Mouse (Mus musculus) gonadal fat pad, adult 2 months (tissue): ENCODE results near the gene Mgp. TPM values are rescaled to one million over a fixed set of nuclear protein-coding genes. Genes with fewer than 3 reads are reported as not detected.
A peak's percentile ranks its signal among the peaks of the same experiment; 100 is the strongest.
"Not testable (repeated sequence)": the region's sequence is repeated elsewhere in the genome, so short reads cannot be mapped to it uniquely, and the experiment has no call there.

ENCODE experiments used
- DNase-seq: peaks from one replicate; pipeline ENCODE4 v3.0.0-alpha.2; 2012; ENCODE audit warnings: low read depth
- polyA plus RNA-seq: library from polyadenylated mRNA; depleted of rRNA; stranded (reverse); fragments of >200 nt; gene quantifications from 2 replicates; pipeline ENCODE4 v1.2.3, GENCODE M21; 2012

Mgp gene
- polyA plus RNA-seq, 1 experiment, result 1,037 TPM

DNA sequence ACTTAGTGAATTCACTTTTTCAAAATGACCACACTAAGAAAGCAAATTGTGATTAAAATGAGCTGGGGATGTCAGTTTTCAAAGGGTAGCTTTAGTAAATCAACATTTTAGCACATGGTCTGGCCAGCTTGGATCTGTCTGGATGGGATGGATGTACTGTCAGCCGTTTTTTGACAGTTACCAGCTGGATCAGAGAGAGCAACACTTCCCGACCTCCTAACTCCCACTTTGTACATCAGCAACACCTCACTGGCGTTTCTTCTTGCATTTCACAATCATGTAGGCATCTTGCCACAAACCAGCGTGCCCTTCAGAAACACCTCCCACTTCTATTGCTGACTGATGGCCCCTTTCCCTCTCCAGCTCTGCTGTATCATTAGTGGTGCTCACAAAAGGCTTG lies 22.6 kb upstream of the Mgp start:
- DNase-seq, result no peak

DNA sequence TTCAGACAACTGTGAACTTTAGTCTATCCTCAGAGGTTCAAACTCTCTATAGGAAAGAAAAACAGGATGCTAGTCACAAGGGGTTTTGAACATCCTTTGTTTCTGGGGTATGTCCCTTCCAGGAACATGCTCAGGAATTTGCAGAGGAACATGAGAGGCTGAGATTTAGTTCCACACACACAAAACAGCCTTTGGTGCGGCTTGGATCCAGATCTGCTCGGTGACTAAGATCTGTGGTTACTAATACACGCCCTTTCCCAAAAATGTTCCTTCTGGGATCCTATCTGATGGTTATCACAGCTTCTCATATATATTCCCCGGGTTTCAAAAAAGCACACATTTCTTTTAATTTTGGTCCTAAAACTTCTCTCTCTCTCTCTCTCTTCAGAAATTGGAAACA lies 22.2 kb upstream of the Mgp start:
- no peak for DNase-seq

DNA sequence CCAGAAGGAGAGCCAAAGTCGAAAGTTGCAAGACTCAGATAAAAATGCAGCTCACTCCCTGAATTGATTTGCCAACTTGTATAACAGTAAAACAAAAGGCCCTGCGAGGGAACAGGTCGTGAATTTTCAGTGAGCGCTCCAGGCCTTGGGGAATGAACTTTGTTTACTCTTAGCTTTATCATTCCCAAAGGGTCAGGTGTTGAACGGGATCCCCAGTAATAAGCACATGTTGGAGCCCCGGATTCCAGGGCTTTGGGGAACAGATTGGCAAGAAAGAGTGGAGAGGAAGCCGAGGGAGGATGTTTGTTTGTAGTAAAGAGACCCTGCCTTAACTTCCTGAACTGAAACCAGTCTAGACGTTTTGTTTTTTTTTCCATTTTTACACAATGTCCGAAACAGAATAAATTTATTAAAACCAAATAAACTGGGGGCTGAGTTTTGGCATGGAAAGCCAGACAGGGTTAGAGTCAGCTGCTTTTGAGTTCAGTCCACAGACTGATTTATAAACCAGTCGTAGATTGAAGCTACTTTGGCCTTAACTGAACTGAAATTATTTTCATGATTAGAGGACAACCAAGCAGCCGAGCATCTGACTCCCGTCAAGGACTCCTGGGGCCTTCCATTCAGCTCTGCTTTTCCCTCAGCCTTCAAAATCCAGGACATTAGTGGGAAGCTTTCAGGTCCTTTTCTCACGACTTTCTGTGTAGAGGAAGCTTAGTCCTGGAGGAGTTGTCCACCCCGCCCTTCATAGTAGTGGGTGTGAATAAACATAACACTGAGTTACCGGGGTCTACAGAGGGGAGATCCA lies 19.1 kb upstream of the Mgp start:
- DNase-seq, result no peak

DNA sequence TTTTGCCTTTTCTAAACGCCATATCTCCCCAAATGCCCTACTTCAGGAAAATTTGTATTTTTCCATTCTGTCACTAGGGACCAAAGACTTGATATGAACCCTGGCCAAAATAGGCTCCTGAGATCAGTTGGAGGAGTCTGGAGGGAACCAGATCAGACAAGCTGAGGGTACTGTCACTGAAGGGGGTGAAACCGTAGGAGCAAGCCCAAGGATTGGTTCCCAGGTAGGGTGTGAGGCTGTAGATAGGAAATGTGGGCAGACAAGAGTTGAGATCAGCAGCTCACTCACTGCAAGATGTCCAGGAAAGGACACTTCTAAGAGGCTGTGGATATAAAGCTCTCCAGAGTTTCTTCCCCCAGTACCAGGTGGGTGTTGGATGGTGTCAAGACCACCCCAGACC lies 16.4 kb upstream of the Mgp start:
- DNase-seq, result no peak

DNA sequence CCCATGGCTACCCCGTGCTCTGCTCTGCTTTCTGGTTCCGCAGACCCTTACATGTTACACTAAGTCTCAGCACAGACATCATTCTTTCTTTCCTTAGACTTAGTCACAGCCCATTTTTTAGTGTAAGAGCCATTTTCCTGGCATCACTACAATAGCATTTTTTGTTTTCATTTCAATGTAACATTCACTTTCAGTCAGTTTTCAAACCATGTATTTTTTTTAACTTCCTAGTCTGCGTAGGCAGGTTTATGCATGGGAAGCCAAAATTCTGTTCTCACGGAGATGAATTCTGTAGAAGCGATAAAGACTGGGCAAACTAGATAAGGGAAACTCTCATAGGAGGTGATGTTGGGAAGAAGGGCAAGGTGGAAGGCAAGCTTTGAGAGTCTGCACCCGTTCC lies 13.9 kb upstream of the Mgp start:
- no peak for DNase-seq

DNA sequence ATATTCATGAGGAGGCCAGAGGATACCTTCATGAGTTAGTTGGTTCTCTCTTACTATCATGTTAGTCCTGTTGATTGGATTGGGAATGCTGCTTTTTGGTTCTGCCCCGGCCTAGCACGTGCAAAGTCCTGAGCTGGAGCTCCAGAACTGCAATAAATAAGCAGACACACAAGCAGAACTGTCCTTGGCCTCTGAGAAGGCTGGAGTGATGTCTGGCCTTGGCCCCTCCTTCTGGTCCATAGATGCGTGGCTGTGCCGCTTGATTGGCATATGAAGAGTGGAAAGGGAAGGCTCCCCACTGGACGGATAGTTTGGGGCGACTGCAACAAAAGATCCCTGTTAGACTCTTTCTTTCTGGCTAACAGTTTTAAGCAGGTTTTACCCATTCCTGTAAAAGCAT lies 13.4 kb upstream of the Mgp start:
- no peak for DNase-seq

DNA sequence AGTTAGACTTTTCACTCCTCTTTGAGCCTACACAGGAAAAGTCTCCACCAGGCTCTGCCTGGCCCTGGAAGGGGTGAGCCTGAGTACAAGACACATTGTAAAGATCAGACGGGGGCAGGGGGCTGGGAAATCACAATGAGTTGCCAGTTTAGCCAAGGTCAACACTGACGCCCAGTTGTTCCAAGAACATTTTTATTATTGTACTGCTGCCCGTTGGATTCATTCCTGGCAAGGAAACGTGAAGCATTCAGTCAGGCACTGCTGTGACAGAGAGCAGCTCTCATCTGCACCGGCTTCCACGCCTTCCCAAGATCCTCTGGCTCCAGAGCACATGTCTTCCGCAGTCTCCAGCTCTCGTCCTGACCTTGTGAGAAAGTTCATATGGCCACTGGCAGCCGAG lies 12.2 kb upstream of the Mgp start:
- DNase-seq, result no peak

DNA sequence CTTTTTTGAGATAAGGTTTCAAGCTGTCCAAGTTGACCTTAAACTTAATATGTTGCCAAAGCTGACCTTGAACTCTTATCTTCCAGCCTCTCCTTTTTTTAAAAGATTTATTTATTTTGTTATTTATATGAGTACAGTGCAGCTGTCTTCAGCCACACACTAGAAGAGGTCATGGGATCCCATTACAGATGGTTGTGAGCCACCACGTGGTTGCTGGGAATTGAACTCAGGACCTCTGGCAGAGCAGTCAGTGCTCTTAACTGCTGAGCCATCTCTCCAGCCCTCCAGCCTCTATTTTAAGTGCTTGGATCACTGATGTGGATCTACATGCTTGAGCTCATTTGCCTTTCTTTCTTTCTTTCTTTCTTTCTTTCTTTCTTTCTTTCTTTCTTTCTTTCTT lies 9.1 kb upstream of the Mgp start:
- not testable (repeated sequence) for DNase-seq

DNA sequence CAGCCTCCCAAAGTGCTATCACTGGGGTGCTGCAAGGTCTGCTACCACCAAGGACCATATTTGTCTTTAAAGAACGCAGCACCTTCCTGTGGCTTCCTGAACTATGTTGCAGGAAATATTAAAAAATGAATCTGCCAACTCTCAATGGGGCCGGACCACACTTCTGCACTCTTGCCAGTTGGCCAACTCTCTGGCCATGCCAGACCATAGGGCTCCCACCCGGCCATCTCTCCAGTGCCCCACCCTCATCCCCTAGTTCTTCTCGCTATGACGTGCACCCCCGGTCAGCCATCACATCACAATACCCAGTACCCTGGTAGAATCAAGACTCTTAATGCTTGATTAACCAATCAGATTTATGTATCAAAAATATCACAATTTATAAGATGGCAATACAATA lies 8.3 kb upstream of the Mgp start:
- no peak for DNase-seq

DNA sequence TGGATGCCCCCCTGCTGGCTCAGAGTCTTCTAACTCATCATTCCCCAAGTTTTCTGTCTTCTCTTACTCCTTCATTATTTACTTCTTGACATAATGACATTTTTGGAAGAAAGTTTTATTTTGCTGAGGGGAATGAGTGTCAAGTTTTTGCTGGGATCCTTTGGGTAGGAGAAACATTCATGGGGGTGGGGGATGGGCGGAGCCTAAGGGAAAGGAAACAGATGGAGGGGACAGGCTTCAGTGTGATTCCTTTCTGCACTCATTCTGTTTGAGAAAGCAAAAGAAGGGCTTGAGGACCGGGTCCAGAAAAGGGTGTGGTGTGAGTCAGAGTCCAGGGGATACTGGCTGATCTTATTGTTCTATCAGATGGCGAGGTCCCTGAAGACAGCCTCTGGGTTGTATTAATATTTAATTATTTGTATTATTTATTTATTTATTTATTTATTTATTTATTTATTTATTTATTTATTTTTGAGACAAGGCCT lies 7.8 kb upstream of the Mgp start:
- DNase-seq, result no peak

DNA sequence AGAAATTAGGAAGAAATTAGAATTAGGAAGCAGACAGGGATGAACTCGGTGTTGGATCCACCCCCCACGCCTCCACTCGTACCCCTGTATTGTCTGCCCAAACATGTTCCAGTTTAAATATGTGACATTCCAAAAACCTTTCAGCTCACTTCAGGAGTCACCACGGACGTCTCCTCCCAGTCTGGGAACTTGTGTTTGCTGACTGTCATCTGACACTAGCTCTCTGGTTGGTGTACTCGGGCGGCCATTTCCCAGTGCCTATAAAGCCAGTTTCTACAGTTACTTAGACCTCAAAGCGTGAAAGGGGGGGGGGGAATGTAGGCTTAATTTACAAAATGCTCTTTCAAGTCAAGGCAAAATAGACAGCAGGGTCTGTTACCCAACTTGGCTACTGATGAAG lies 6.1 kb upstream of the Mgp start:
- no peak for DNase-seq

DNA sequence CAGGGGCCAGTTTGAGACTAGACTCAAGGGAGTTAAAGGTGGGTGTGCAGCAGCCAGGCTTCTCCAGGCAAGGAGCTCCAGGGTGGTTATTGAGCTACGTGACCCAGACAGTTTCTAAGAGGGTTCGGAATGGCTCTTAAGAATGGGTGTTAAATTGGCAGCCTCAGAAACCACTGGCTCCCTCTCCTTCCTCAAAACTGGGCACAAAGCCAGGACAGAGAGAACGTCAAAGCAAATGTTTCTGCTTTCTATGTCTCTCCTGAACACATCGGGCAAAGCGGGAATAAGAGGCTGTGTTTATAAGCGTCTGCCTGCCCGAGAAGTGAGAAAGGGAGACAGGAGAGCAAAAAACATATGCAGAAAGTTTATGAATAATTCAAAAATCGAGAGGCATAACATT lies 1.0 kb downstream of the Mgp start:
- DNase-seq, result no peak

DNA sequence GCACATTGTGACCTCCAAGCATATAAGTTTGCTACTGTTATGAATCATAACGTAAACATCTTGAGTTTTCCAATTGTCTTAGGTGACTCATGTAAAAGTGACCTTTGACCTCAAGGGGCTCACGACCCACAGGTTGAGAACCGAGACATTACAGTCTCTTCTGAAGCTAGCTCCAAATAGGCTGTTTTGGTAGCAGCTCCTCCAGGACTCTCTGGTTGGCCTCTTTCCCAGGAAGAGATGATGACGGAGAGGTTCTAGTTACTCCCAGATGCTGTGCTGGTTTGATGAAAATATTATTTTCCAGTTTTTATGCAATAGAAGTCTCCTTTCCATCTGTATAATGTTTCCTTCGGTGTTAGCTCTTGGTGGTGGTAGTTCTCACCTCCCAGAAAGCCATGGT lies 6.7 kb downstream of the Mgp start:
- no peak for DNase-seq

DNA sequence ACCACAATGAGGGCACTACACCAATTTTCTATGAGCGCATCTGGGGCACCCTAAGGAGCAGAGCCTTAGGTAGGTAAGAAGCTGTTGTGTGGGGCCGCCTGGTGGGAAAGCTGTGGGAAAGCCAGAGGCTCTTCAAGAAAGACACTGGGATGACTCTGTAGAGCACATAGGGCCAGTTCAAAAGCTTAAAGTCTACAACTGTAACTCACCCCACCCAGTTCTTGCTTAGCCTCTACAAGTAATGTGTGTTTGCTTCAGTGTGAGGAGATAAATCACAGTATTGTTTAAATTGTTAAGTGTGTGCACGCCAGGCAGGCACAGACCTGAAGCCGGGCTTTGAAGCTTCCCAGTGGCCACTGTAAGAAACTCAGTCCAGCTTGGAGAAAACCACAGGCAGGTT lies 9.5 kb downstream of the Mgp start:
- DNase-seq, result no peak

DNA sequence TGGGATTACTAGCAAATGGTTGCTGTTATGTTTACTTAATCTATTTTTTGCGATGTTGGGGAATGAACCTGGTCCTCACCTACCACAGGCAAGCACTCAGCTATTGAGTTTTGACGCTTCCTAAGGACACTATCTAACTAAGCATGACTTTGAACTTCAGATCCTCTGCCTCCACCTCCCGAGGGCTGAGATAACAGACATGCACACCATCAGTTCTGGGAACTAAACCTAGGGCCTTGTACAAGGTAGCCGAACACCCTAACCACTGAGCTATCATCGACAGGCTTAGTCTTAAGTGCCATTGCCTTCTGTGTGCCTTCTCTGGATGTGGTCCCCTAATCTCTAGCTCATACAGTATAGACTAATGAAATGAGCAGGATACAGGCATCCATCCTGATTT lies 10.3 kb downstream of the Mgp start:
- no peak for DNase-seq

DNA sequence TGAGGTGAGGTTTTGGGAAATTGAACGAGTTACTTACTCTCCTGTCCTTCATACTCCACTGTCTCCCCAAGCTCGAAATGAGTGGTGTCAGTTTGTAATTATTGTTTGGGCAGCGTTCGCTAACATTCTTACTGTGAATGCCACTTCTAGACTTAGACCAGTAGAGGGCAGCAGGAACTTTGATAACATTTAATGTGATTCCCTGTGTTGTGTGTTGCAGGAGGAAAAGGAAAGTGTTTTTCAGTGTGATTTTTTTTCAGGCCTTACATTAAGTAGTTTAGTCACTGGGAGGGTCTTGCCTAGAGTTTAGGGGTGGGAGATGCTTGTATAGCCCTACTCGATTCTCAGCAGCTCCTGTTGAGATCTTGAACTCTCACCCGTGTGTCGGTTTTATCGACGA lies 14.6 kb downstream of the Mgp start:
- DNase-seq, result no peak

DNA sequence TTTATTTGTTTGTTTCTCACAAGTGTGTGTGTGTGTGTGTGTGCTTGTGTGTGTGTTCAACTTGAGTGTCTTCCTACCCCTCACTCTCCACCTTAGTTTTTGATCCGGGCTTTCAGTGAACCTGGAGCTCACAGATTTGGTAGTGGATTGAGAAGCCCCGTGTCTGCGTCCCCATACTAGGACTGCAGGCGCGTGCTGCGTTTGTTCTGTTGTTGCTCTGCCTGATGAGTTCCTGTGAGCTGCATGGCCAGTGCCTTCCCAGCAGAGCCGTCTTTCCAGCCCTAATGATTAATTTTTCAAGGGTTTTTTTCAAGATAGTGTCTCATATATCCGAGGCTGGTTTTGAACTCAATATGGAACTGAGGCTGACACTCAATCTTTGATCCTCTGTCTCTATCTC lies 17.2 kb downstream of the Mgp start:
- no peak for DNase-seq

DNA sequence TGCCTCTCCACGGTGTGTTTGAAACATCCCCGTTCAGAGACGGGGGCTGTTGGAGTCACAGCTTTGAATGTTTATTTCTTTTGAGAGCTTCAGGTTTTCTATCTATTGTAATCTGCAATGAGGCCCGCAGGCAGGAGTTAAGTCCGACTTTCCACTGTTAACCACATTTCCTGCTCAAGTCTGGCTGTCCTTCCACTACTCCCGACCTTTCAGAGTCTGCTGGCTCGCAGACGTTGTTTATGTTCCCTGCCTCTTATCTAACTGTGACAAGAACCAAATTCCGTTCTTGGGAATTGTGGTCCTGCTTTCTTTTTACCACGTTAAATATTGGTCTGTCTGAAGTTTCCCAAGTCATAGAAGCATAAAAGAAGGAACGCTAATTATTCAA lies 17.8 kb downstream of the Mgp start:
- no peak for DNase-seq

DNA sequence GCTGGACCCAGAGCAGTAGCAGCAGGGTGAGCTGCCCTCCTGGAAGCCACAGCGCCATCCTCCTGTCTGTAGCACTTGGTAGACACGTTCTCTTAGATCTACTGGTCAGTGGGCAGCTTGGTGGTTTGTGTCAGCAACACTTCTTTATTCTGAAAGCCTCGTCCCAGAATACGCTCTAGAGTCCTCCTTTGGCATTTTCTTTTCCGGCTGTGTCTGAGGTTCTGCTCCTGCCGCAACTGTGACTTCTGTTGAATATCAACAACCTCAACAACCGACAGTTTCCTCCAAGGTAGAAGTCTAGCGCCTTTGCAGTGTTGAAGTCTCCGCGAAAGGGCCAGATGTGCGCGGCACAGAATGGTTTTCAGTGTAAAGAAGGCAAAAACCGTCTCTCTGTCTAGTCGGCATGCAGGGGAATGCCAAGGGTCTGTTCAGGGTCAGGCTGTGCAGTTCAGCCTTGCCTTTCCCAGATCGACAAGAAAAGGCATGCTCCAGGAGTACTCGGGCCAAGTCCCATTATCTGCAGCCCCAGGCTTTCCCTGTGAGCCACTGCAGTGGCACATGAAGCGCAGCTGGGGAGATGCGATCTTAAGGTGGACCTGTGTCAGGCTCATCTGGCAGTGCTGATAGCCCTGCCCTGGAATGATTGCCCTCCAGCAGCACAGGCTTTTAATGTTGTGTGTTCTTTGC lies 18.3 kb downstream of the Mgp start, which contains the start of gene Art4:
TSS of gene Art4 (minus strand) at position 548 of the 687 bp plus-strand sequence.
- no peak for DNase-seq

DNA sequence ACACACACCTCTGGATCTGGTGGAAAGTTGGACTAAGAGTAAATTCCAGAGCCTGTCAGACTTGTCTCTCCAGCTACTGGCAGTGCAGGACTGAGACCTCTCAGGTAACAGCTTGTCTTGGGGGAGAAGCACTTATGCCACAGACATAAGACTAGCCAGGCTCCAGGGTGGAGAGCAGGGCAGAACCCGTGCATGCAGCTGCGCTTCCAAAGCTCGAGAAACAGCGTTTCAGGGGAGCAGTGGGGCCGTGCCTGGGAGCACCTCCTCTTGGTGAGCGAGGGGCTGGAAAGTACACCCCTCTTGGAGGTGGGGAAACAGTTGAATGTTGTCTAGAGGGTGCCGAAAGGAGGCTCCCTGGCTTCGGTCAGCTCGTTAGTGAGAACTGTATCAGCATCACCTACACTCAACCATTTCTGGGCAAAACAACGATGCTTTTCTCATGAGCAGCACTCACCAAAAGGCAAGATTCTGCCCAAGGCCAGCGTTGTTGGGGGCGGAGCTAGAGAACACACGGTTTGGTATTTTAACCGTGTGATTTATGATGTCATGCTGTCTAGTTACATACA lies 19.5 kb downstream of the Mgp start:
- peak; percentile 70 for DNase-seq

DNA sequence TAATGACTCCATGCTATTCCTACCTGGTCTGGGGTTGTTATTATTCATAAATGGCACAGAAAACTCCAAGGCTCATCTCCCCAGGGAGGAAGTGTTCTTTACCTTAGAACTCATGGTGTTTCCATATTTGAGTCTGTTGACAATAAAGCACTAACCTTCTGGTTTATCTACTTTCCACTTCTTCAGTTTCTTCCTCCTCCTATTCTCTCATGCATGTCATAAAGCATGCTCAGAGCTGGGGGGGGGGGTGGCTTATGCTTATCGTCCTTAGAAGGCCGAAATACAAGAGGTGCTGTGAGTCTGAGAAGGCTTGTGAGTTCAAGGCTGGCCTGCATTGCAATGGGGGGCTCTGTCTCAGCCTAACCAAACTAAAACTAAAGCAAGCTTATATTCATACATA lies 20.4 kb downstream of the Mgp start:
- DNase-seq, result no peak

DNA sequence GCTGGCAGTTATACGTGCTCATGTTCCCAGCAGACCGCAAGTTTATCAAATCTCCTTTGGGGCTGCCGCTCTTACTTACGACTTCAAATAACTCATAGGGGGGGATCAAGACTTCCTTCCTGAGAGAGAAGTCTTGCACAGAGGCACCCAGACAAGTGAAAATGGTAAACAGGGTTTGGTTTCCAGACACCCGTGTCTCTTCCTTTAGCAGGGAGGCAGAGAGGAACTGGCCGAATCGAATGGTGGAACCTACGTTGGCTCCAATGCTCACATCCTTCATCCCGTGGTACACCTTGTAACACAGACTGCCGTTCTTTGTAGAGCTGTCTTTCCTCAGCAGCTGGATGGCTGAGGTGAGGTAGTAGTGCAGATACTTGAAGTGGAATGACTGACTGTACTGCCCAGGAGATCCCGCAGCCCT lies 21.3 kb downstream of the Mgp start:
- DNase-seq, result no peak

DNA sequence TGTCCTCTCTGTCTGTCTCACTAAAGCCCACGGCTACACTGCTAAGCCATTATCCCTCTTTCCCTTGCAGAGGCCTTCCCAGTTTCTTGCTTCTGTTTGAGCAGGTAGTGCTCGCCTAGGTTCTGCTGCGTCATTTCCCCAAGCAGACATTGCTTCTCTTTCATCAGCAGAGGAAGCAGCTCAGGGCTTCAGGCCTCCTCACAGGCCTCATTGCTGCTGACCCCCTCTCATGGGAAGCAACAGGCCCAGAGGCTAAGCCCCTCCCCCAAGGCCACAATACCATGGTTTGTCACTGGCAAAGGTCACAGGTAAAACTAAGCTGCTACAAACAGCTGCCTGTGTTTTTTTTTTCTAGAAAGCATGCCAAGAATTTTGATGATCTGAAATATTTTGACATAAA lies 22.9 kb downstream of the Mgp start:
- no peak for DNase-seq
